Mouse (Mus musculus): ENCODE data around the gene Piwil4. TPM values are rescaled to one million over a fixed set of nuclear protein-coding genes. Genes with fewer than 3 reads are reported as not detected.

Piwil4 gene
- polyA plus RNA-seq, 1 experiment from 2014 or later = not detected

- Histone ChIP-seq H3K27ac (ENCODE audit: low read depth, low read length) (no peak overlapping the region), H3K27me3 (ENCODE audit: control insufficient read depth, insufficient read depth, low read length) (no peaks in the 10 kb centered on the region), H3K36me3 (ENCODE audit: control insufficient read depth, insufficient read depth, low read length) (no peaks in the 10 kb centered on the region), H3K9me3 (ENCODE audit: control insufficient read depth, low read length) (no peaks in the 10 kb centered on the region), H3K9ac (ENCODE audit: low read length) (no peak overlapping the region), H3K4me3 (ENCODE audit: low read depth, low read length) (no peak overlapping the region), H3K4me2 (ENCODE audit: low read depth, low read length, severe bottlenecking) (no peak overlapping the region), H3K4me1 (replicated peaks; ENCODE audit: control insufficient read depth, insufficient read depth, low read length) (no peaks in the 10 kb centered on the region)
- 88% methylated on average over 4 of the region's 4 CpGs for WGBS
- DNase-seq (ENCODE audit: low spot score) (no peak), ATAC-seq (replicated peaks; ENCODE audit: low FRiP score) (no peak)
These were observed 909 bp downstream of the Piwil4 start for GRCm38 (mm10) chr9:14739498-14740150.

DNA sequence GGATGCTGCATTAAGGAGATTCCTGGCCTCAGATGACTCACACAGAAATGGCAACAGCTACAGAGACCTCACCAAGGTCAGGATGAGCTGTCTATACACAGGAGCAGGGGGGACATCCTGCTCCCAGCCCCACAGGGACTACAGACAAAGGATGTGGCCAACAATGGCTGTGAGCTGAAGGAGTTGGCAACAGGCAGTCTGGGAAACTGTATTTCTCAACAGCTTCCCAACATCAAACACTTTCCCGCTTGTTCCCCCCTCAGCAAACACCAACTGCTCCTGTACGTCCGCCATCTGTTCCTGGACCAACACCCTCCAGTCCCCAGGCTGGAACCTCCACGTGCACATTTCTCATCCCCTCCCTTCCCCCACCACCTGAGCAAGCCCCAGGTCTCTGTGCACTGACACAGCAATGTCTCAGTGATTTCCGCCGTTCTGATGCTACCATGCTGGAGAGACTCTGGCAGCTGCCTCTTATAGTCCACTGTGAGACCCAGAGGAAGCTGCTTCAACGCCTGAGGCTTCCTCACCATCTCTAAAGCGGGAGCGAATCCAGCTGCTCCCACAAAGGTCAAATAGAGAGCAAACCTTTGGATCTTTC, 9.5 kb downstream of the Piwil4 start:
- DNase-seq (ENCODE audit: low spot score) (no peak), ATAC-seq (replicated peaks; ENCODE audit: low FRiP score) (0 out of 2 replicates have a peak, but pooled peaks have one; percentile 15)
- Histone ChIP-seq H3K9ac (ENCODE audit: low read length) (no peak overlapping the region), H3K27me3 (ENCODE audit: control insufficient read depth, insufficient read depth, low read length) (no peaks in the 10 kb centered on the region), H3K4me3 (ENCODE audit: low read depth, low read length) (no peak overlapping the region), H3K27ac (ENCODE audit: low read depth, low read length) (no peak overlapping the region), H3K36me3 (ENCODE audit: control insufficient read depth, insufficient read depth, low read length) (no peaks in the 10 kb centered on the region), H3K4me1 (replicated peaks; ENCODE audit: control insufficient read depth, insufficient read depth, low read length) (no peaks in the 10 kb centered on the region), H3K4me2 (ENCODE audit: low read depth, low read length, severe bottlenecking) (no peak overlapping the region), H3K9me3 (ENCODE audit: control insufficient read depth, low read length) (no peaks in the 10 kb centered on the region)
- 56% methylated on average over 9 of the region's 9 CpGs for WGBS

GRCm38 (mm10) chr9:14728365-14728764, 12.2 kb downstream of the Piwil4 start:
- no peak for DNase-seq (ENCODE audit: low spot score)
- Histone ChIP-seq H3K27me3 (ENCODE audit: control insufficient read depth, insufficient read depth, low read length) (no peaks in the 10 kb centered on the region), H3K27ac (ENCODE audit: low read depth, low read length) (no peak overlapping the region), H3K4me2 (ENCODE audit: low read depth, low read length, severe bottlenecking) (no peak overlapping the region), H3K9me3 (ENCODE audit: control insufficient read depth, low read length) (no peaks in the 10 kb centered on the region), H3K4me1 (replicated peaks; ENCODE audit: control insufficient read depth, insufficient read depth, low read length) (no peaks in the 10 kb centered on the region), H3K9ac (ENCODE audit: low read length) (no peak overlapping the region), H3K4me3 (ENCODE audit: low read depth, low read length) (no peak overlapping the region), H3K36me3 (ENCODE audit: control insufficient read depth, insufficient read depth, low read length) (no peaks in the 10 kb centered on the region)
- WGBS = 94% methylated on average over 4 of the region's 4 CpGs
- no peak for ATAC-seq (replicated peaks; ENCODE audit: low FRiP score)

GRCm38 (mm10) chr9:14726629-14727028, 13.9 kb downstream of the Piwil4 start:
- H3K4me1 ChIP-seq (replicated peaks; ENCODE audit: control insufficient read depth, insufficient read depth, low read length) = no peaks in the 10 kb centered on the region
- H3K4me3 ChIP-seq (ENCODE audit: low read depth, low read length) = no peak overlapping the region
- no peak for DNase-seq (ENCODE audit: low spot score)
- no peak overlapping the region for H3K9ac ChIP-seq (ENCODE audit: low read length)
- H3K36me3 ChIP-seq (ENCODE audit: control insufficient read depth, insufficient read depth, low read length) = no peaks in the 10 kb centered on the region
- ATAC-seq (replicated peaks; ENCODE audit: low FRiP score) = no peak
- no peaks in the 10 kb centered on the region for H3K9me3 ChIP-seq (ENCODE audit: control insufficient read depth, low read length)
- H3K27ac ChIP-seq (ENCODE audit: low read depth, low read length) = no peak overlapping the region
- no peaks in the 10 kb centered on the region for H3K27me3 ChIP-seq (ENCODE audit: control insufficient read depth, insufficient read depth, low read length)
- no peak overlapping the region for H3K4me2 ChIP-seq (ENCODE audit: low read depth, low read length, severe bottlenecking)
- 92% methylated on average over 4 of the region's 4 CpGs for WGBS

GRCm38 (mm10) chr9:14726005-14726404, 14.5 kb downstream of the Piwil4 start:
- DNase-seq (ENCODE audit: low spot score) (no peak), ATAC-seq (replicated peaks; ENCODE audit: low FRiP score) (no peak)
- no peaks in the 10 kb centered on the region for H3K36me3 ChIP-seq (ENCODE audit: control insufficient read depth, insufficient read depth, low read length)
- no peaks in the 10 kb centered on the region for H3K27me3 ChIP-seq (ENCODE audit: control insufficient read depth, insufficient read depth, low read length)
- H3K4me3 ChIP-seq (ENCODE audit: low read depth, low read length) = no peak overlapping the region
- no peak overlapping the region for H3K9ac ChIP-seq (ENCODE audit: low read length)
- H3K4me2 ChIP-seq (ENCODE audit: low read depth, low read length, severe bottlenecking) = no peak overlapping the region
- H3K27ac ChIP-seq (ENCODE audit: low read depth, low read length) = no peak overlapping the region
- 87% methylated on average over 6 of the region's 6 CpGs for WGBS
- no peaks in the 10 kb centered on the region for H3K4me1 ChIP-seq (replicated peaks; ENCODE audit: control insufficient read depth, insufficient read depth, low read length)
- H3K9me3 ChIP-seq (ENCODE audit: control insufficient read depth, low read length) = no peaks in the 10 kb centered on the region

DNA sequence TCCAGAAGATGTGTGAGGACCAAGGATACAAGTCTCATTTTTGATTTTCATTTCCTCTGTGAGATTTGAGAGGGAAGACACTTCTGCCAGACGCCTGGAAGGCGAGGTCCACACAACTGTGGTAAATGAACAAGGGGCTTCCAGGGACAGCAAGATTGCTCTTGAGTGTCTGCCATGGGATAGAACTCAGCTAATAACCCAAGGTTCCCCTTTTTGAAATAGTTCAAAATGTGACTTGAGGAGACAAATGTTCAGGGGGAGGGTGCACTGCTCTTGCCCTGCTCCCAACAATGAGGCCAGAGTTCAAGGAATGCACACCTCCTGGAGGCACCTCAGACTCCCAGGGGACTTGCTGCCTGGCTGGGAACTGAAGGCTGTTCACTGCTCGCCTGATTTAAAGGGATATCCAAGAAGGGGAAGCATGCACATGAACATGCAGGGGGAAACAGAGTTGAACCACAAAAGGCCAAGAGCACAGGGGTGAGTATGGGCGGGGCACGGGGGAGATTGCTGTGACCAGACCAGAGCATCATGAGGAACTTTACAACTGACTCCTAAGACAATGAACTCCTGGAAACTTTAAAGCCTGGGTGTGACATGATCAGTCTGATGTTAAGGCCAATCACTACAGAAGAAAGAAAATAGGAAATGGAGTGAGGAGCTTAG, 15.6 kb downstream of the Piwil4 start:
- 77% methylated on average over 5 of the region's 5 CpGs for WGBS
- Histone ChIP-seq H3K27me3 (ENCODE audit: control insufficient read depth, insufficient read depth, low read length) (no peaks in the 10 kb centered on the region), H3K9me3 (ENCODE audit: control insufficient read depth, low read length) (no peaks in the 10 kb centered on the region), H3K4me1 (replicated peaks; ENCODE audit: control insufficient read depth, insufficient read depth, low read length) (no peaks in the 10 kb centered on the region), H3K36me3 (ENCODE audit: control insufficient read depth, insufficient read depth, low read length) (no peaks in the 10 kb centered on the region), H3K27ac (ENCODE audit: low read depth, low read length) (no peak overlapping the region), H3K4me2 (ENCODE audit: low read depth, low read length, severe bottlenecking) (no peak overlapping the region), H3K9ac (ENCODE audit: low read length) (no peak overlapping the region), H3K4me3 (ENCODE audit: low read depth, low read length) (no peak overlapping the region)
- no peak for ATAC-seq (replicated peaks; ENCODE audit: low FRiP score)
- DNase-seq (ENCODE audit: low spot score) = no peak

DNA sequence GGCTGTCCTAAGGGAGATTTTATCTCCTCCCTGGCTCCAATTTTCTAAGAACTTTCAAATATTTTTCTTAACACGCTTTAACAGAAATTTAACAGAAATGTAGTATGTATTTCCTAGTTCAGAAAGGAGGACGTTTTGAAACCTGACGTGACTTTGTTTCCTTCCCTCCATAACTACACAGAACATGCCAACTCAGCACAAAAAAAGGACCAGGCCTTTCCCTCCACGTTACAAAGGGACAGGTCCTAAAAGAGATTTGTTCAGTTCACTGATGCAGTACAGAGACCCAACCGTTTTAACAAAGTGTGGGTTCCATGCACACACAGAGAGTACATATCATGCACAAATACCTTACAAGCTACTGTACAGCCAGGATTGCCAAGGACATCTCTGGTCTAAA, 18.9 kb downstream of the Piwil4 start:
- no peak overlapping the region for H3K4me2 ChIP-seq (ENCODE audit: low read depth, low read length, severe bottlenecking)
- 76% methylated on average over 5 of the region's 5 CpGs for WGBS
- H3K4me3 ChIP-seq (ENCODE audit: low read depth, low read length) = no peak overlapping the region
- no peak overlapping the region for H3K27ac ChIP-seq (ENCODE audit: low read depth, low read length)
- DNase-seq (ENCODE audit: low spot score) (no peak), ATAC-seq (replicated peaks; ENCODE audit: low FRiP score) (no peak)
- no peak overlapping the region for H3K9ac ChIP-seq (ENCODE audit: low read length)
- H3K9me3 ChIP-seq (ENCODE audit: control insufficient read depth, low read length) = no peaks in the 10 kb centered on the region
- H3K27me3 ChIP-seq (ENCODE audit: control insufficient read depth, insufficient read depth, low read length) = no peaks in the 10 kb centered on the region
- no peaks in the 10 kb centered on the region for H3K36me3 ChIP-seq (ENCODE audit: control insufficient read depth, insufficient read depth, low read length)
- no peaks in the 10 kb centered on the region for H3K4me1 ChIP-seq (replicated peaks; ENCODE audit: control insufficient read depth, insufficient read depth, low read length)

GRCm38 (mm10) chr9:14720384-14720783, 20.1 kb downstream of the Piwil4 start:
- no peaks in the 10 kb centered on the region for H3K27me3 ChIP-seq (ENCODE audit: control insufficient read depth, insufficient read depth, low read length)
- H3K36me3 ChIP-seq (ENCODE audit: control insufficient read depth, insufficient read depth, low read length) = no peaks in the 10 kb centered on the region
- DNase-seq (ENCODE audit: low spot score) (no peak), ATAC-seq (replicated peaks; ENCODE audit: low FRiP score) (no peak)
- no peak overlapping the region for H3K4me2 ChIP-seq (ENCODE audit: low read depth, low read length, severe bottlenecking)
- no peak overlapping the region for H3K27ac ChIP-seq (ENCODE audit: low read depth, low read length)
- H3K4me1 ChIP-seq (replicated peaks; ENCODE audit: control insufficient read depth, insufficient read depth, low read length) = no peaks in the 10 kb centered on the region
- 58% methylated on average over 2 of the region's 2 CpGs for WGBS
- no peak overlapping the region for H3K9ac ChIP-seq (ENCODE audit: low read length)
- H3K9me3 ChIP-seq (ENCODE audit: control insufficient read depth, low read length) = no peaks in the 10 kb centered on the region
- no peak overlapping the region for H3K4me3 ChIP-seq (ENCODE audit: low read depth, low read length)

DNA sequence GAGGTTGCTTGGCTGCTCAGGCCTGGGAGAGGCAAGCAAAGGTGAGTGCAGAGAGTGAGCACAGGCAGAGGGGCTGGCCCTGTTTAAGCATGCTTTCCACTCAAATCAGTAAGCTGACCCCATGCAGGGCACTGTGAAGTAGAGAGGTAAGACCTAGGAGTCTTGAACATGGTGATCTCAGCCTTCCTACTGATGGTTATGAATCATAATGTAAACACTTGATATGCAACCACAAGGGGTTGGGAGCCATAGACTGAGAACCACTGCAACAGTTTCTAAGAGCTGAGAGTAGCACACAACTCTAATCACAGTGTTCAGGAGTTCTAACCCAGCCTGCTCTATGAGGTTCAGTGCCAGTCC, 22.2 kb downstream of the Piwil4 start:
- DNase-seq (ENCODE audit: low spot score) = no peak
- no peak overlapping the region for H3K4me2 ChIP-seq (ENCODE audit: low read depth, low read length, severe bottlenecking)
- H3K4me3 ChIP-seq (ENCODE audit: low read depth, low read length) = no peak overlapping the region
- ATAC-seq (replicated peaks; ENCODE audit: low FRiP score) = no peak
- no peaks in the 10 kb centered on the region for H3K9me3 ChIP-seq (ENCODE audit: control insufficient read depth, low read length)
- no peak overlapping the region for H3K27ac ChIP-seq (ENCODE audit: low read depth, low read length)
- no peaks in the 10 kb centered on the region for H3K4me1 ChIP-seq (replicated peaks; ENCODE audit: control insufficient read depth, insufficient read depth, low read length)
- no peak overlapping the region for H3K9ac ChIP-seq (ENCODE audit: low read length)
- no peaks in the 10 kb centered on the region for H3K36me3 ChIP-seq (ENCODE audit: control insufficient read depth, insufficient read depth, low read length)
- no peaks in the 10 kb centered on the region for H3K27me3 ChIP-seq (ENCODE audit: control insufficient read depth, insufficient read depth, low read length)

Measured in forebrain, embryonic 11.5 days (tissue).